Comparison of ENCODE assay signal across 17 mouse cellular contexts in the genomic region with DNA sequence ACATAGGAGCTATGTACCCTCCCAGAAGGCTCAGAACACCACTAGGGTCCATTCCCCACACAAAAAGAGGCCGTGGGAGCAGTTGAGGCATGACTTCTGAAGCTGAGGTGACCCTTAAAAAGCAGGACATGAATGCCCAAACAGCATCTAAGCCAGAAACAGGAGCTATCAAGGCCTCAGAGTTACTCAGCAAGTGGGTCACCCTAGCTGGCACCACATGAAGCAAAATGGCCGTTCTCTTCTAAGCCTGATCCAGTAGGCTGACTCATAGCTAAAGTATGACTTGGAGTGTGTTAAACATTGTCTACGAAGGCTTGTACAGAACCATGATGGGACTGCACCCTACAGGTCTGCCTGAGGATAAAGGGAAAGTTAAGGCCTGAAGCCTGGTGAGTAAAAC. TPM values are rescaled to one million over a fixed set of nuclear protein-coding genes. Genes with fewer than 3 reads are reported as not detected.
"Had no signal": no experiment of that assay in that cellular context is flagged by ENCODE, and none has a peak within 500 bp of the region (broad histone marks: within the 10 kb centered on the region; RNA-seq: fewer than 3 reads in every experiment).

No protein-coding gene starts in this region.

- H3K9me3 ChIP-seq: limb, embryonic 13.5 days; liver, embryonic 15.5 days; megakaryocyte, embryonic 14.5 days; midbrain, embryonic 15.5 days; neural tube, embryonic 12.5 days had no signal

- H3K27ac ChIP-seq: limb, embryonic 13.5 days; liver, embryonic 15.5 days; macrophage; midbrain, embryonic 15.5 days; neural tube, embryonic 12.5 days; stomach, postnatal 0 days had no signal

- H3K9ac ChIP-seq: limb, embryonic 13.5 days; liver, embryonic 15.5 days; midbrain, embryonic 15.5 days; neural tube, embryonic 12.5 days had no signal

- H3K4me2 ChIP-seq: limb, embryonic 13.5 days; liver, embryonic 15.5 days; midbrain, embryonic 11.5 days; midbrain, embryonic 15.5 days; neural tube, embryonic 12.5 days had no signal

- ATAC-seq: midbrain, embryonic 15.5 days had no signal

- H3K27me3 ChIP-seq: limb, embryonic 13.5 days; liver, embryonic 15.5 days; megakaryocyte, embryonic 14.5 days; midbrain, embryonic 15.5 days; neural tube, embryonic 12.5 days had no signal

- H3K4me3 ChIP-seq: limb, embryonic 13.5 days; liver, embryonic 15.5 days; megakaryocyte, embryonic 14.5 days; midbrain, embryonic 15.5 days; neural tube, embryonic 12.5 days had no signal

- H3K4me1 ChIP-seq: limb, embryonic 13.5 days; liver, embryonic 15.5 days; midbrain, embryonic 15.5 days; neural tube, embryonic 12.5 days had no signal

- DNase-seq: kidney, postnatal 36 days; left cerebral cortex, postnatal 4 days; lung, adult 2 months; lung, postnatal 14 days; thymus, adult 18-20 months; thymus, postnatal 14 days had no signal

RNA-seq across cellular contexts. Expression of gene Pask, which starts 16.8 kb away (rescaled TPM):
- total RNA-seq: monocyte, adult 5-6 weeks had no signal

RNA-seq across cellular contexts. Expression of gene Ano7, which starts 47.3 kb away (rescaled TPM):
- total RNA-seq: liver, adult 2 months; monocyte, adult 5-6 weeks; neutrophil, adult 5-6 weeks had no signal
- polyA plus RNA-seq: macrophage had no signal
